Mouse (Mus musculus): ENCODE data around the gene Ing5. TPM values are rescaled to one million over a fixed set of nuclear protein-coding genes. Genes with fewer than 3 reads are reported as not detected.
"Not testable (repeated sequence)": the region's sequence is repeated elsewhere in the genome, so short reads cannot be mapped to it uniquely, and the experiment has no call there.

Gene Ing5
- total RNA-seq, 4 experiments from 2014 or later: 11.8 to 14.5 (median 13.9) TPM

- DNase-seq (ENCODE audit: low spot score in 2 of 2): no peak
These were observed 6.2 kb downstream of the Ing5 start for GRCm38 (mm10) chr1:93810011-93810410.

GRCm38 (mm10) chr1:93811495-93812039 is 7.8 kb downstream of the Ing5 start:
- DNase-seq (ENCODE audit: low spot score in 2 of 2): no peak

- DNase-seq (ENCODE audit: low spot score in 2 of 2): no peak
These were observed 14.2 kb downstream of the Ing5 start for GRCm38 (mm10) chr1:93817823-93818532.

- DNase-seq (ENCODE audit: low spot score in 2 of 2): no peak
These were observed 15.0 kb downstream of the Ing5 start for GRCm38 (mm10) chr1:93818722-93819121.

GRCm38 (mm10) chr1:93823796-93824495 is 20.2 kb downstream of the Ing5 start:
- no peak for DNase-seq (ENCODE audit: low spot score in 2 of 2)

GRCm38 (mm10) chr1:93824609-93825008 is 20.8 kb downstream of the Ing5 start, which contains the start of gene D2hgdh:
TSS of gene D2hgdh (plus strand) at chr1:93824909.
- peak in 1 of 2 experiments; percentile 10 for DNase-seq (ENCODE audit: low spot score in 2 of 2)

- DNase-seq (ENCODE audit: low spot score in 2 of 2): peak; percentile 95 to 97
These were observed 21.4 kb downstream of the Ing5 start for GRCm38 (mm10) chr1:93825105-93825674.

- DNase-seq (ENCODE audit: low spot score in 2 of 2): peak in 1 of 2 experiments; percentile 10
These were observed 22.2 kb downstream of the Ing5 start for GRCm38 (mm10) chr1:93825771-93826539.

GRCm38 (mm10) chr1:93826540-93826835 is 22.7 kb downstream of the Ing5 start:
- DNase-seq (ENCODE audit: low spot score in 2 of 2): peak in 1 of 2 experiments; percentile 28

- not testable (repeated sequence) for DNase-seq (ENCODE audit: low spot score in 2 of 2)
These were observed 29.1 kb downstream of the Ing5 start for GRCm38 (mm10) chr1:93832754-93833360.

- DNase-seq (ENCODE audit: low spot score in 2 of 2): no peak
These were observed 30.9 kb downstream of the Ing5 start for GRCm38 (mm10) chr1:93834671-93835150.

- no peak for DNase-seq (ENCODE audit: low spot score in 2 of 2)
These were observed 31.4 kb downstream of the Ing5 start for GRCm38 (mm10) chr1:93835211-93835610.

- no peak for DNase-seq (ENCODE audit: low spot score in 2 of 2)
These were observed 32.2 kb downstream of the Ing5 start for GRCm38 (mm10) chr1:93835876-93836531.

GRCm38 (mm10) chr1:93836532-93836913 is 32.8 kb downstream of the Ing5 start:
- no peak for DNase-seq (ENCODE audit: low spot score in 2 of 2)

- DNase-seq (ENCODE audit: low spot score in 2 of 2): no peak
These were observed 33.6 kb downstream of the Ing5 start for GRCm38 (mm10) chr1:93837335-93837734.

- not testable (repeated sequence) for DNase-seq (ENCODE audit: low spot score in 2 of 2)
These were observed 34.8 kb downstream of the Ing5 start for GRCm38 (mm10) chr1:93838569-93838968.

- not testable (repeated sequence) for DNase-seq (ENCODE audit: low spot score in 2 of 2)
These were observed 42.1 kb downstream of the Ing5 start for GRCm38 (mm10) chr1:93845766-93846366.

- not testable (repeated sequence) for DNase-seq (ENCODE audit: low spot score in 2 of 2)
These were observed 52.0 kb downstream of the Ing5 start for GRCm38 (mm10) chr1:93855790-93856189.

GRCm38 (mm10) chr1:93857370-93857769 is 53.6 kb downstream of the Ing5 start:
- DNase-seq (ENCODE audit: low spot score in 2 of 2): no peak

- DNase-seq (ENCODE audit: low spot score in 2 of 2): no peak
These were observed 54.2 kb downstream of the Ing5 start for GRCm38 (mm10) chr1:93857991-93858390.
